Mouse (Mus musculus): Measurements from ENCODE around the gene Unc13a. TPM values are rescaled to one million over a fixed set of nuclear protein-coding genes. Genes with fewer than 3 reads are reported as not detected.

Unc13a gene
- polyA plus RNA-seq, 1 experiment = 4.6 TPM

DNA sequence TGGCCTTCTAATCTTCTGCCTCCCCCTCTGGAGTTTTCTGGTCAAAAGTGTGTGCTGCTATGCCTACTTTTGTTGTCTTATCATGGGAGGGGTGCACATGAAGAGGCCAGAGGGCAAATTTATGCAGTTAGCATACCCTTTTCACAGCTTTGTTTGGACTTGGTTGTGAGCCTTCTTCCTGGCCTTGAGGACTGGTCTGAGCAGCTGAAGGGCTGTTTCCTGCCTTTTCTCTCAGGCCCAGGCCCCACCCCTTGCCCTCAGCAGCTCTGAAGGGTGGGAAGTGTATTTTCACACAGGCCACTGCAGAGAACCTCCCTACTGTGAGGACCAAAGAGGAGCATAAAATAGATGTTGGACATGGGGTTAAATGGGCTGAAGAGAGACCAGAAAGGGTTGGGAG is 6.0 kb upstream of the Unc13a start:
- Histone ChIP-seq H3ac (ENCODE audit: control insufficient read depth, insufficient read length) (no peak overlapping the region), H3K79me2 (ENCODE audit: control insufficient read depth, insufficient read depth) (no peaks in the 10 kb centered on the region), H3K36me3 (ENCODE audit: control insufficient read depth, insufficient read depth) (no peaks in the 10 kb centered on the region), H3K4me2 (ENCODE audit: low read depth) (no peak overlapping the region), H3K27me3 (ENCODE audit: control insufficient read depth, insufficient read depth, insufficient read length) (no peaks in the 10 kb centered on the region), H3K4me3 (no peak overlapping the region)
- TF ChIP-seq POLR2A (IDR thresholded peaks at IDR 0.05; ENCODE audit: insufficient read length, low read depth) (no peak), POLR2AphosphoS2 (IDR thresholded peaks at IDR 0.05; ENCODE audit: insufficient read length, low read depth) (no peak), SRF (IDR thresholded peaks at IDR 0.05; ENCODE audit: control insufficient read depth, insufficient read length, low read depth) (no peak), USF1 (IDR thresholded peaks at IDR 0.05; ENCODE audit: low read depth) (no peak), REST (IDR thresholded peaks at IDR 0.05; ENCODE audit: insufficient read depth, insufficient read length) (no peak), TCF12 (IDR thresholded peaks at IDR 0.05; ENCODE audit: insufficient read depth, poor library complexity, severe bottlenecking) (no peak), MYOG (IDR thresholded peaks at IDR 0.05; ENCODE audit: control insufficient read depth in 1 of 3, insufficient read depth in 1 of 3, insufficient read length in 2 of 3, low read depth in 2 of 3) (no peak), MYOD1 (IDR thresholded peaks at IDR 0.05; ENCODE audit: control insufficient read depth in 1 of 3, insufficient read length in 2 of 3, low read depth in 2 of 3) (no peak), E2F4 (IDR thresholded peaks at IDR 0.05; ENCODE audit: insufficient read depth) (no peak), MAX (IDR thresholded peaks at IDR 0.05; ENCODE audit: low read depth) (no peak), CEBPB (IDR thresholded peaks at IDR 0.05; ENCODE audit: insufficient read depth, poor library complexity, severe bottlenecking) (no peak), TCF3 (IDR thresholded peaks at IDR 0.05; ENCODE audit: insufficient read length, low read depth) (no peak)

DNA sequence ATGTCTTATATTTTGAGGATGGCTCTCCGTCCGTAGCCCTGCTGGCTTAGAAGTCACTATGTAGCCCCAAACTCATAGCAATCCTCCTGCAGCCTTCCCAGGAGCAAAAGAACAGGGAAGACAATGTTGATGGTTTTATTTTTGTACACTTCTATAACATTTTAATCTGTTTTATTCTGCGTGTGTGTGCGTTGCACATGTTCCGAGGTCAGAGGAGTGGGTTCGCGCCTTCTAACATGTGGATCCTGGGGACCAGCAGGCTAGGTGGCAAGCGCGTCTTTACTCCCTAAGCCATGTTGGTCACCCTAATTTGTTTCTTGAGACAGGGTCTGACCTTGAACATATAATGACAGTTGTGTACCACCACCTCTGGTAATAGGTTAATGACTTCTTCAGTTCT is 5.2 kb upstream of the Unc13a start:
- Histone ChIP-seq H3K4me2 (ENCODE audit: low read depth) (peak overlapping the region; percentile 66), H3K4me3 (peak overlapping the region; percentile 31), H3ac (ENCODE audit: control insufficient read depth, insufficient read length) (peak overlapping the region; percentile 68), H3K79me2 (ENCODE audit: control insufficient read depth, insufficient read depth) (no peaks in the 10 kb centered on the region), H3K36me3 (ENCODE audit: control insufficient read depth, insufficient read depth) (no peaks in the 10 kb centered on the region), H3K27me3 (ENCODE audit: control insufficient read depth, insufficient read depth, insufficient read length) (no peaks in the 10 kb centered on the region)
- no peak for TF ChIP-seq SRF (IDR thresholded peaks at IDR 0.05; ENCODE audit: control insufficient read depth, insufficient read length, low read depth)
- no peak for TF ChIP-seq MYOG (IDR thresholded peaks at IDR 0.05; ENCODE audit: control insufficient read depth in 1 of 3, insufficient read depth in 1 of 3, insufficient read length in 2 of 3, low read depth in 2 of 3)
- TF ChIP-seq POLR2A (IDR thresholded peaks at IDR 0.05; ENCODE audit: insufficient read length, low read depth) = no peak
- no peak for TF ChIP-seq TCF12 (IDR thresholded peaks at IDR 0.05; ENCODE audit: insufficient read depth, poor library complexity, severe bottlenecking)
- no peak for TF ChIP-seq MAX (IDR thresholded peaks at IDR 0.05; ENCODE audit: low read depth)

DNA sequence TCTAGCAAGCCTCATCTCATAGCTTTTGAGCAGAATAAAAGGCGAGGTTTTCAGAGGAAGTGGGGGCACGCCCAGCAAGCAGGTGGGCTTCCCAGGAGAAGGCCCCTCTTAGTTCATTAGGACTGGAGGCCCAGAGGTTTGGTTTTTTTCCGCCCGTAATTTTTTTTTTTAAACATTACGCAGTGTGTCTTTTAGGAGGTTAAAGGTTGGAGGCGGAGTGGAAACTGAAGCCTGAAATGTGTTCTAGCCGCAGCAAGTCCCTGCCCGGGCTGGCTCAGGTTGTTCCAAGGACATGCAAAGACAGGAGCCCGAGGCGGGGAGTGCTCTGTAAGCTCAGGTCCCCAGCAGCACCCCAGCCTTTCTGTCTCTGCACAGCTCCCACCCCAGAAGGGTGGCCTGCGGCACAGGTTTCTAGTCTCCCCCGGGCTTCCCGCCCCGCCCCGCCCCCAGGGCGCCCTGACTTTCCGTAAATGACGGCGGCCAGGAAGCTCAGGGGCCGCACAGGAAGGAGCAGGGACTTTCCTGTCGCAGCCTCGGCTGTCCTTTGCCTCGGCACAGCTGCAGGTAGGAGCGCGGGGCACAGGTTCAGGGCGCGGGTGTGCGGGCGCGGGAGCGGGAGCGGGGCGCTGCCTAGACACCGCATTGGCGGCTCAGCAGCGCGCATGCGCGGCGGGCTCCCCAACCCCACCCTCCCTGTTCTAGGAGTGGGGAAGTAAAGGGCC is 4.6 kb upstream of the Unc13a start, which contains the start of gene Jak3:
Jak3 (plus strand) TSS at position 277 of the 722 bp plus-strand sequence.
- Histone ChIP-seq H3K79me2 (ENCODE audit: control insufficient read depth, insufficient read depth) (no peaks in the 10 kb centered on the region), H3K27me3 (ENCODE audit: control insufficient read depth, insufficient read depth, insufficient read length) (no peaks in the 10 kb centered on the region), H3K4me3 (peak within 1 kb of the TSS; percentile 31), H3K4me2 (ENCODE audit: low read depth) (peak within 1 kb of the TSS; percentile 66), H3ac (ENCODE audit: control insufficient read depth, insufficient read length) (peak within 1 kb of the TSS; percentile 68), H3K36me3 (ENCODE audit: control insufficient read depth, insufficient read depth) (no peaks in the 10 kb centered on the region)
- TF ChIP-seq POLR2AphosphoS2 (IDR thresholded peaks at IDR 0.05; ENCODE audit: insufficient read length, low read depth) (peak; percentile 56), MYOG (IDR thresholded peaks at IDR 0.05; ENCODE audit: control insufficient read depth in 1 of 3, insufficient read depth in 1 of 3, insufficient read length in 2 of 3, low read depth in 2 of 3) (no peak), POLR2A (IDR thresholded peaks at IDR 0.05; ENCODE audit: insufficient read length, low read depth) (peak; percentile 69), SRF (IDR thresholded peaks at IDR 0.05; ENCODE audit: control insufficient read depth, insufficient read length, low read depth) (no peak), REST (IDR thresholded peaks at IDR 0.05; ENCODE audit: insufficient read depth, insufficient read length) (no peak)

DNA sequence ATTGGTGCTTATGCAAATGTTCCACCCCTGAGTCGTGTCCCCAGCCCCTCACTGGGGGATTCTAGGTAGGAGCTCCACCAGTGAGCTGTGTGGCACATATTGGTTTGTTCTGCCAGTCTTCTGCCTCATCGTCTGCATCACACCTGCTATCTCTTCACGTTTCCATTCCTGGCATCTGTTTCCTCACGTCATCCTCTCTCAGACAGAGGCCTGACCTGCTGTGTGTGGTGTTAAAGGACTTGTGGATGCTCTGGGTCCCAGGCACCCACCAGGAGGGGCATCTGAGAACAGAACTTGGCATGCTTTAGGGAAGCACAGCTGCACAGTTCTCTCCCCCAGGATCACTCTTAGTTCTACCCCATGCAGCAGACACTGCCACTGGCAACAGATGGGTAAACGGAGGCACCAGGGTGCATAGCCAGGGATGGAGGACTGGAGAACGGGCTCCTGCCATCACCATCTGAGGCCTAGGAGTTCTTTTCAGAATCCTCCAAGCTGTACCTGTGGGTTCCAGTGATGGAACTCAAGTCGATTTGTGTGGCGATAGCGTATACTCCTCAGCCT is 4.0 kb upstream of the Unc13a start:
- H3K4me2 ChIP-seq (ENCODE audit: low read depth) = peak overlapping the region; percentile 66
- H3ac ChIP-seq (ENCODE audit: control insufficient read depth, insufficient read length) = peak overlapping the region; percentile 68
- peak overlapping the region; percentile 31 for H3K4me3 ChIP-seq
- no peaks in the 10 kb centered on the region for H3K27me3 ChIP-seq (ENCODE audit: control insufficient read depth, insufficient read depth, insufficient read length)
- H3K79me2 ChIP-seq (ENCODE audit: control insufficient read depth, insufficient read depth) = no peaks in the 10 kb centered on the region
- H3K36me3 ChIP-seq (ENCODE audit: control insufficient read depth, insufficient read depth) = no peaks in the 10 kb centered on the region
- TF ChIP-seq MAX (IDR thresholded peaks at IDR 0.05; ENCODE audit: low read depth) = no peak
- no peak for TF ChIP-seq E2F4 (IDR thresholded peaks at IDR 0.05; ENCODE audit: insufficient read depth)
- TF ChIP-seq POLR2AphosphoS2 (IDR thresholded peaks at IDR 0.05; ENCODE audit: insufficient read length, low read depth) = no peak
- TF ChIP-seq TCF12 (IDR thresholded peaks at IDR 0.05; ENCODE audit: insufficient read depth, poor library complexity, severe bottlenecking) = no peak
- TF ChIP-seq USF1 (IDR thresholded peaks at IDR 0.05; ENCODE audit: low read depth) = no peak
- no peak for TF ChIP-seq POLR2A (IDR thresholded peaks at IDR 0.05; ENCODE audit: insufficient read length, low read depth)
- no peak for TF ChIP-seq MYOD1 (IDR thresholded peaks at IDR 0.05; ENCODE audit: control insufficient read depth in 1 of 3, insufficient read length in 2 of 3, low read depth in 2 of 3)
- TF ChIP-seq CEBPB (IDR thresholded peaks at IDR 0.05; ENCODE audit: insufficient read depth, poor library complexity, severe bottlenecking) = no peak

DNA sequence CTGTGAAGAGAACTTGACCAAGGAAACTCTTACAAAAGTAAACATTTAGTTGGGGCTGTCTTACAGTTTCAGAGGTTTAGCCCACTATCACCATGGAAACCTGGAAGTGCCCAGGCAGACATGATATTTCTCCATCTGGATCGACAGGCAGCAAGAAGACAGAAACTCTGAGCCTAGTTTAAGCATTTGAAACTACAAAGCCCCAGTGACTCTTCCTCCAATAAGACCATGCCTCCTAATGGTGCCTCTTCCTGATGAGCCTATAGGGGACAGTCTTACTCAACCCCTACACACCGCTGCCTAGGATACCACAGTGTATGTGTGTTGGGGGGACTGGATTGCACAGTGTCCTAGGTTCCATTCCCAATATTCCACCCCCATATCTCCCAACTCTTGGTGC is 2.5 kb upstream of the Unc13a start:
- H3K4me2 ChIP-seq (ENCODE audit: low read depth) = no peak overlapping the region
- TF ChIP-seq REST (IDR thresholded peaks at IDR 0.05; ENCODE audit: insufficient read depth, insufficient read length) = no peak
- TF ChIP-seq POLR2AphosphoS2 (IDR thresholded peaks at IDR 0.05; ENCODE audit: insufficient read length, low read depth) = no peak
- no peak overlapping the region for H3ac ChIP-seq (ENCODE audit: control insufficient read depth, insufficient read length)
- H3K79me2 ChIP-seq (ENCODE audit: control insufficient read depth, insufficient read depth) = no peaks in the 10 kb centered on the region
- no peaks in the 10 kb centered on the region for H3K36me3 ChIP-seq (ENCODE audit: control insufficient read depth, insufficient read depth)
- H3K4me3 ChIP-seq = no peak overlapping the region
- H3K27me3 ChIP-seq (ENCODE audit: control insufficient read depth, insufficient read depth, insufficient read length) = no peaks in the 10 kb centered on the region
